In the genomic region with DNA sequence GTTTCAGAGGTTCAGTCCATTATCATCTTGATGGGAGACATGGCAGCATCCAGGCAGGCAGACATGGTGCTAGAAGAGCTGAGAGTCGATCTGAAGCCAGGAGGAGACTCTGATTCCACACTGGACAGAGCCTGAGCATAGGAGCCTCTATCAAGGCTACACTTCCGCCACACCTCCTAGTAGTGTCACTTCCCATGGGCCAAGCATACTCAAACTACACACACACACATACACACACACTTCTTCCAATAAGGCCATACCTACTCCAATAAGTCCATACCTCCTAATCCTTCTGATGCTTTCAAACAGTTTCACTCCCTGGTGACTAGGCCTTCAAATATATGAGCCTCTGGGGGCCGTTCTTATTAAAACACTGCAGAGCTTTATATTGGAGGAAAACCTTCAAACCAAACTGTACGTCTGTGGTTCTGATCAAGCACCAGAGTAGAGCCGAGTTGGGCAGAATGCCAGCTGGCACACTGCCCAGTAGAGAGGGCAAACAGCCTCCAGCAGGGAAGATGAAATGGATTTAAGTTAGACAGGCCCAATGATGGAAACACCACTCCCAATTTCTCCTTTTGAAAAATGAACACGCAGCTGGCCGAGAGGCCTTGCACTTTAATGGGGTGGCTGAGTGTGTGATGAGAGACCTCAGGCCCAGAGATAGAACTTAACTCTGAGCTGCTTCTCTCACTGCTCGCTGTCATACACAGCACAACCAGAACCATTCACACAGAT, we compare ENCODE assay signal across 8 mouse cellular contexts. TPM values are rescaled to one million over a fixed set of nuclear protein-coding genes. Genes with fewer than 3 reads are reported as not detected.
A peak's percentile ranks its signal among the peaks of the same experiment; 100 is the strongest.
DNase-seq lines count a peak whose midpoint lies in the region; ATAC-seq lines count a peak whose summit lies in the region.

No protein-coding gene starts in this region.

- H3K27ac ChIP-seq in neural tube, embryonic 13.5 days (replicated peaks) = peak overlapping the region; percentile 33; the same call in 1 of the 2 replicates

- intact Hi-C loops in left cerebral cortex, postnatal 14 days (cut with DNase I) = no loop called here

- H3K4me1 ChIP-seq in neural tube, embryonic 13.5 days (replicated peaks) = peaks cover 27% of the 10 kb centered on the region

- H3K36me3 ChIP-seq in neural tube, embryonic 13.5 days = no peaks in the 10 kb centered on the region

- H3K9me3 ChIP-seq in neural tube, embryonic 13.5 days = no peaks in the 10 kb centered on the region

- no peaks in the 10 kb centered on the region for H3K27me3 ChIP-seq in neural tube, embryonic 13.5 days

- no peak overlapping the region for H3K4me2 ChIP-seq in neural tube, embryonic 13.5 days

- DNase-seq in NIH3T3 (ENCODE audit: low read depth) = peak; percentile 52
- peak; percentile 92 for DNase-seq in adrenal gland, postnatal 14 days
- peak; percentile 56 to 67 for DNase-seq in heart, adult 18-20 months
- DNase-seq in kidney, adult 18-20 months = peak; percentile 40
- DNase-seq in left cerebral cortex, postnatal 14 days (ENCODE audit: low spot score in 2 of 2) = peak; percentile 70 to 71

- no peak overlapping the region for H3K9ac ChIP-seq in neural tube, embryonic 13.5 days

- WGBS in neural tube, embryonic 13.5 days = 50% methylated on average over 8 of the region's 8 CpGs

- H3K4me3 ChIP-seq in neural tube, embryonic 13.5 days = no peak overlapping the region

- peak; percentile 81 for ATAC-seq in neural tube, embryonic 13.5 days (ENCODE audit: low read depth)
- ATAC-seq in megakaryocyte progenitor cell, adult 5-6 weeks (replicated peaks; ENCODE audit: poor library complexity) = no peak
- ATAC-seq in megakaryocyte-erythroid progenitor cell, adult 5-6 weeks (replicated peaks; ENCODE audit: low FRiP score, low TSS enrichment, poor library complexity, severe bottlenecking) = no peak; the same call in 1 of the 2 replicates

RNA-seq across cellular contexts. Expression of gene Iyd, which starts 32.4 kb away (rescaled TPM):
- total RNA-seq in adrenal gland, postnatal 14 days (2021) = 1.1 and 17.9 TPM in 2 replicates
- total RNA-seq in heart, adult 18-20 months (2021) = not detected
- 1 to 10 TPM; 1.1 to 1.2 TPM for total RNA-seq in left cerebral cortex, postnatal 14 days (2021)
- polyA plus RNA-seq in neural tube, embryonic 13.5 days (2015; fragmentation: Nextera tagmentation; extraction: Ambion mirVana) = 0.20 and 0.28 TPM in 2 replicates
- not detected in 2 replicates for total RNA-seq in megakaryocyte progenitor cell, adult 5-6 weeks (2015)
- not detected in 2 replicates for total RNA-seq in megakaryocyte progenitor cell, adult 5-6 weeks (2017)
- total RNA-seq in megakaryocyte-erythroid progenitor cell, adult 5-6 weeks (2014; fragmentation: Nextera tagmentation) = not detected in 2 replicates
- total RNA-seq in megakaryocyte-erythroid progenitor cell, adult 5-6 weeks (2017) = not detected in 2 replicates

Comparison
In these comparisons a context has a peak if more than half of its experiments do, and no peak if none do; other contexts are left out.
1. DNase-seq: peak in every context shown above with its lines; median percentile 92 in adrenal gland, postnatal 14 days; 70 in left cerebral cortex, postnatal 14 days; 62 in heart, adult 18-20 months; 52 in NIH3T3; 40 in kidney, adult 18-20 months.